Mouse (Mus musculus) CH12.LX (cell line): Measurements from ENCODE around the gene Slc23a2. TPM values are rescaled to one million over a fixed set of nuclear protein-coding genes. Genes with fewer than 3 reads are reported as not detected.
A peak's percentile ranks its signal among the peaks of the same experiment; 100 is the strongest.

ENCODE experiments used
- DNase-seq: peaks from one replicate; pipeline ENCODE4 v3.0.0-alpha.2; 2013; ENCODE audit errors: extremely low read depth
- H3K27ac ChIP-seq: 2 replicates; pipeline ENCODE4 v1.5.1; 2012; ENCODE audit warnings: low read depth, mild to moderate bottlenecking, control low read depth, moderate library complexity; ENCODE audit not compliant: insufficient read depth
- H3K27me3 ChIP-seq: replicated peaks from 2 replicates; pipeline ENCODE3; 2012; ENCODE audit warnings: inconsistent platforms
- H3K36me3 ChIP-seq, 2 experiments: replicated peaks in 1 of 2; 2 replicates each; pipeline versions ENCODE3 to v1.6.1; 2012; ENCODE audit warnings: inconsistent platforms in 1 of 2, low read length in 1 of 2, mild to moderate bottlenecking in 1 of 2, mixed read lengths in 1 of 2, moderate library complexity in 1 of 2; ENCODE audit not compliant: control insufficient read depth in 1 of 2, insufficient read depth in 1 of 2
- H3K4me1 ChIP-seq, 2 experiments: 2 replicates each; pipeline ENCODE4 v1.6.1; 2012; ENCODE audit warnings: inconsistent platforms in 1 of 2, moderate library complexity in 1 of 2; ENCODE audit not compliant: insufficient read depth in 2 of 2, control insufficient read depth in 1 of 2
- H3K4me2 ChIP-seq: 2 replicates; pipeline ENCODE4 v1.6.1; 2012; ENCODE audit warnings: low read depth, mild to moderate bottlenecking, control low read depth; ENCODE audit not compliant: poor library complexity, insufficient read depth, severe bottlenecking
- H3K4me3 ChIP-seq, 3 experiments: fragments of 150-350 bp in 1 of 3; sonication (generic) in 1 of 3; replicated peaks in 1 of 3; 2 replicates each; pipeline versions ENCODE3 to v1.5.1; 2011 to 2012; ENCODE audit warnings: low read depth in 2 of 3, low read length in 2 of 3, mild to moderate bottlenecking in 2 of 3, moderate library complexity in 2 of 3, control low read depth in 1 of 3, improper control_type of control experiment in 1 of 3, inconsistent platforms in 1 of 3, mixed read lengths in 1 of 3; ENCODE audit not compliant: poor library complexity in 1 of 3
- H3K79me2 ChIP-seq: replicated peaks from 2 replicates; pipeline ENCODE4 v1.6.1; 2012; ENCODE audit warnings: mild to moderate bottlenecking, moderate library complexity; ENCODE audit not compliant: control insufficient read depth, poor library complexity, insufficient read depth, severe bottlenecking; ENCODE audit errors: extremely low read depth
- H3K9ac ChIP-seq: 2 replicates; pipeline ENCODE4 v1.6.1; 2012; ENCODE audit warnings: low read depth, mild to moderate bottlenecking, control low read depth, moderate library complexity; ENCODE audit not compliant: insufficient read depth
- H3K9me3 ChIP-seq: replicated peaks from 2 replicates; pipeline ENCODE3; 2012; ENCODE audit warnings: low read length, inconsistent platforms, mixed read lengths
- BHLHE40 ChIP-seq: IDR thresholded peaks from 2 replicates; pipeline ENCODE4 v1.6.1; 2011; ENCODE audit warnings: mild to moderate bottlenecking, low read depth, low read length, improper control_type of control experiment
- CHD2 ChIP-seq: IDR thresholded peaks from 2 replicates; pipeline ENCODE4 v1.6.1; 2011; ENCODE audit warnings: low read length, improper control_type of control experiment
- ELF1 ChIP-seq: IDR thresholded peaks from 2 replicates; pipeline ENCODE4 v1.6.1; 2014; ENCODE audit warnings: low read depth, mild to moderate bottlenecking, inconsistent platforms, low read length, improper control_type of control experiment
- EP300 ChIP-seq: IDR thresholded peaks from 2 replicates; pipeline ENCODE4 v1.6.1; 2011; ENCODE audit warnings: low read length, improper control_type of control experiment
- ETS1 ChIP-seq: conservative IDR thresholded peaks from 2 replicates; pipeline ENCODE4 v1.6.1; 2012; ENCODE audit warnings: low read depth, mild to moderate bottlenecking, inconsistent platforms, low read length, improper control_type of control experiment, moderate library complexity
- GABPA ChIP-seq: IDR thresholded peaks from 2 replicates; pipeline ENCODE4 v1.6.1; 2012; ENCODE audit warnings: low read depth, low read length, improper control_type of control experiment, inconsistent platforms; ENCODE audit not compliant: insufficient replicate concordance
- JUND ChIP-seq: conservative IDR thresholded peaks from 2 replicates; pipeline ENCODE4 v1.6.1; 2011; ENCODE audit warnings: low read depth, low read length, improper control_type of control experiment
- KAT2A ChIP-seq: IDR thresholded peaks from 2 replicates; pipeline ENCODE4 v1.6.1; 2012; ENCODE audit warnings: low read length, improper control_type of control experiment, inconsistent platforms; ENCODE audit not compliant: insufficient replicate concordance
- MAX ChIP-seq: IDR thresholded peaks from 2 replicates; pipeline ENCODE4 v1.6.1; 2011; ENCODE audit warnings: low read length, improper control_type of control experiment
- MAZ ChIP-seq: IDR thresholded peaks from 2 replicates; pipeline ENCODE4 v1.6.1; 2012; ENCODE audit warnings: low read depth, mild to moderate bottlenecking, inconsistent platforms, low read length, improper control_type of control experiment, moderate library complexity
- MEF2A ChIP-seq: IDR thresholded peaks from 2 replicates; pipeline ENCODE4 v1.6.1; 2014; ENCODE audit warnings: low read depth, mild to moderate bottlenecking, inconsistent platforms, low read length, improper control_type of control experiment, borderline replicate concordance
- MYC ChIP-seq: IDR thresholded peaks from 2 replicates; pipeline ENCODE4 v1.6.1; 2011; ENCODE audit warnings: low read depth, mild to moderate bottlenecking, improper control_type of control experiment, low read length
- NELFE ChIP-seq: IDR thresholded peaks from 2 replicates; pipeline ENCODE4 v1.6.1; 2011; ENCODE audit warnings: low read depth, low read length, improper control_type of control experiment
- POLR2AphosphoS2 ChIP-seq: IDR thresholded peaks from 2 replicates; pipeline ENCODE4 v1.6.1; 2011; ENCODE audit warnings: low read depth, low read length, improper control_type of control experiment
- RAD21 ChIP-seq: IDR thresholded peaks from 2 replicates; pipeline ENCODE4 v1.6.1; 2011; ENCODE audit warnings: low read depth, mild to moderate bottlenecking, low read length, improper control_type of control experiment, moderate library complexity
- SIN3A ChIP-seq: IDR thresholded peaks from 2 replicates; pipeline ENCODE4 v1.6.1; 2012; ENCODE audit warnings: low read length, improper control_type of control experiment, inconsistent platforms
- SMC3 ChIP-seq: IDR thresholded peaks from 2 replicates; pipeline ENCODE4 v1.6.1; 2011; ENCODE audit warnings: low read depth, low read length, improper control_type of control experiment
- TBP ChIP-seq: conservative IDR thresholded peaks from 2 replicates; pipeline ENCODE4 v1.6.1; 2011; ENCODE audit warnings: low read depth, low read length, improper control_type of control experiment
- UBTF ChIP-seq: IDR thresholded peaks from 2 replicates; pipeline ENCODE4 v1.6.1; 2012; ENCODE audit warnings: low read depth, mild to moderate bottlenecking, inconsistent platforms, low read length, improper control_type of control experiment, moderate library complexity
- USF2 ChIP-seq: conservative IDR thresholded peaks from 2 replicates; pipeline ENCODE4 v1.6.1; 2011; ENCODE audit warnings: low read depth, low read length, improper control_type of control experiment
- ZC3H11A ChIP-seq: IDR thresholded peaks from 2 replicates; pipeline ENCODE4 v1.6.1; 2012; ENCODE audit warnings: low read depth, mild to moderate bottlenecking, inconsistent platforms, low read length, improper control_type of control experiment
- ZKSCAN1 ChIP-seq: IDR thresholded peaks from 2 replicates; pipeline ENCODE4 v1.6.1; 2012; ENCODE audit warnings: low read depth, inconsistent platforms, low read length, improper control_type of control experiment, borderline replicate concordance
- ZNF384 ChIP-seq: IDR thresholded peaks from 2 replicates; pipeline ENCODE4 v1.6.1; 2012; ENCODE audit warnings: low read depth, low read length, improper control_type of control experiment, inconsistent platforms
- dilution Hi-C: fragments of 300-500 bp; cut with MboI; formaldehyde crosslinking; loops from 2 replicates; pipeline ENCODE4 v1.14.3; 2020; ENCODE audit warnings: low sequenced_read_pairs; ENCODE audit not compliant: extremely low pct_unique_long_range_greater_than_20kb, extremely low pct_ligation_motif_present
- in situ Hi-C: fragments of 300-500 bp; cut with MboI; formaldehyde crosslinking; loops from 3 replicates; pipeline ENCODE4 v1.14.3; 2019; ENCODE audit warnings: low sequenced_read_pairs, low pct_ligation_motif_present, low pct_unique_long_range_greater_than_20kb, mixed read lengths
- polyA plus RNA-seq: library from polyadenylated mRNA; unstranded; fragments of >175 nt; gene quantifications from 2 replicates; pipeline ENCODE4 v1.2.1, GENCODE M21; 2012; ENCODE audit warnings: low read depth; ENCODE audit not compliant: insufficient read length
- total RNA-seq, 2 experiments: library from RNA; depleted of rRNA; stranded (reverse); fragments of 300-350 nt in 1 of 2; fragments of >200 nt in 1 of 2; gene quantifications; 2 replicates each; pipeline ENCODE4 v1.2.3; 2012 to 2014

Gene Slc23a2
- total and polyA plus RNA-seq, 3 experiments = 10.6 to 21.7 (median 13.4) TPM

DNA sequence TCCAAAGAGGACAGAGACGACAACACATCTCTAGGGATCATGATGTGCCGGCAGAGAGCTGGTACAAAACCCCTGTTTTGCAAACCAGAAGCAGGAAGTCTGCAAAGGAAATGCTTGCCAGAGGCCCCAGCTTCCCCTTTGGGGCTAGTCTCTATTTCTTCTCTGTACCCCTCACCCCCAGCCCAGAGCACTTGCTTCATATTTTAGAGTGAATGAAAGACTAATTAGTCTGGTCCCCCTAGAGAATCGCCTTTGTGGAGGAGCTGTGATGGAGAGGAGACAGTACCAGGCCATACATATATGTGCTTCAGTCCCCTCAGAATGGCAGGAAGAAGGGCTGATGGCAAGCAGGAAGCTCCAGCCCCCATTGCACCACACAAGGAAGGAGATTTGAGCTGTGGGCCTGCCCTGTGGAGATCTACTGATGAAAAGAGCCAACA, 125.5 kb downstream of the Slc23a2 start (continued):
- no peak; the same call in 1 of the 2 replicates for TF ChIP-seq UBTF
- peak; percentile 8; the same call in 1 of the 2 replicates for TF ChIP-seq SMC3
- TF ChIP-seq NELFE = peak; percentile 59; the same call in 1 of the 2 replicates
- no peak for TF ChIP-seq POLR2AphosphoS2
- no peak for TF ChIP-seq USF2
- TF ChIP-seq KAT2A = 0 out of 2 replicates have a peak, but pooled peaks have one; percentile 59
- peak; percentile 77 for TF ChIP-seq MEF2A
- 0 out of 2 replicates have a peak, but pooled peaks have one; percentile 15 for TF ChIP-seq ZNF384
- TF ChIP-seq, all 38 proteins: peak for 25

DNA sequence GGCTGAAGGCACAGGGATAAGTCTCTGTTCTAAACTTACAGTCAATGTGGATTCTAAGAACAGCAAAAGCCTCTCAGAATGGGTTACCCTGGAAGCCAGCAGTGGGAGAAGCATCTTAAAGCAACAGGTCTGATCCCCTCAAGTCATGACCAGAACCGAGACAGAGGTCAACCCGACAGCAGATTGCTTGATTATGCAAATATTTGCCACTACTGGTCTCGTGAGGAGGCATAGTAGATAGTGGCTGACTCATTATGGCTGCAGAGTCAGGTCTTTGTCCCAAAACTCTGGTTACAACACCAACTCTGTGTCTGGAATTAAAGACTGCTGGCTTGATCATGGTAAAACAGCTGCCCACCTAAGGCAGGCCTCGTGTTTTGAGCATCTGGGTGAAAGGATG, 126.8 kb downstream of the Slc23a2 start:
- no peak for DNase-seq
- H3K4me3 ChIP-seq = peak overlapping the region in 1 of 3 experiments; percentile 39
- peaks cover 11 to 54% of the 10 kb centered on the region in 2 experiments for H3K36me3 ChIP-seq
- H3K79me2 ChIP-seq = peaks cover 67% of the 10 kb centered on the region
- dilution Hi-C loops (no loop called here), in situ Hi-C loops (no loop called here)
- no peaks in the 10 kb centered on the region for H3K27me3 ChIP-seq
- peak overlapping the region; percentile 96 for H3K4me2 ChIP-seq
- TF ChIP-seq ELF1 (no peak), BHLHE40 (peak; percentile 97), ETS1 (peak; percentile 37), EP300 (0 out of 2 replicates have a peak, but pooled peaks have one; percentile 19)
- H3K9ac ChIP-seq = peak overlapping the region; percentile 91
- H3K4me1 ChIP-seq = peaks cover 39 to 91% of the 10 kb centered on the region in 2 experiments
- H3K27ac ChIP-seq = peak overlapping the region; percentile 99
- no peaks in the 10 kb centered on the region for H3K9me3 ChIP-seq

DNA sequence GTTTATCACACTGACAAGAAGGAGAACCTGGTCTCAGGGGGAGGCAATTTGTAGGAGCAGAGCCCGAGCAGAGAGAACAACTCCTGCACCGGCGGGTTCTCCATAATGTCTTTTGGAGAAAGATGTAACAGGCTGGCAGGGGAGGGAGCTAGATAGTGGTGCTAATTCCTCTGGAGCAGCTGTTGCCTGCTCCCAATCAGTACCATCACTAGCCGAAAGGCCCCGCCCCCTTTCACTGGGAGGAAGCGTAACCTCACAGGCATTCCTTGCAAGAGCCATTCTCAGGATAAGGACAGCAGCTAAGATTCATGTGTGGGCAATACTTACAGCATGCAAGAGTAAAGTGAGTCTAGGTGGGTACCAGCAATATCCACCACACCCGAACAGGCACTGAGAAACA, 127.3 kb downstream of the Slc23a2 start:
- Histone ChIP-seq H3K4me2 (no peak overlapping the region), H3K4me1 (peaks cover 44 to 91% of the 10 kb centered on the region in 2 experiments), H3K27ac (peak overlapping the region; percentile 99; the same call in 1 of the 2 replicates), H3K27me3 (no peaks in the 10 kb centered on the region), H3K4me3 (no peak overlapping the region), H3K9ac (no peak overlapping the region), H3K79me2 (peaks cover 63% of the 10 kb centered on the region), H3K36me3 (peaks cover 11 to 59% of the 10 kb centered on the region in 2 experiments), H3K9me3 (no peaks in the 10 kb centered on the region)
- dilution Hi-C loops (no loop called here), in situ Hi-C loops (no loop called here)
- TF ChIP-seq CHD2 (no peak), ETS1 (no peak), JUND (no peak), EP300 (no peak), GABPA (no peak), MAX (no peak), ZNF384 (no peak), MYC (no peak), RAD21 (no peak), NELFE (no peak), SIN3A (no peak), TBP (no peak), MAZ (no peak), UBTF (no peak), ZKSCAN1 (no peak), ZC3H11A (no peak), POLR2AphosphoS2 (no peak), BHLHE40 (no peak)
- no peak for DNase-seq
